Mouse (Mus musculus) embryo, embryonic 10 days (tissue): ENCODE measurements around the gene Pdzd2.

ENCODE experiments used
- DNase-seq: peaks from one replicate; pipeline ENCODE4 v3.0.0-alpha.2; 2015; ENCODE audit warnings: low spot score

Gene Pdzd2

GRCm38 (mm10) chr15:12533254-12533653 is 206.5 kb downstream of the Pdzd2 start:
- DNase-seq = no peak

DNA sequence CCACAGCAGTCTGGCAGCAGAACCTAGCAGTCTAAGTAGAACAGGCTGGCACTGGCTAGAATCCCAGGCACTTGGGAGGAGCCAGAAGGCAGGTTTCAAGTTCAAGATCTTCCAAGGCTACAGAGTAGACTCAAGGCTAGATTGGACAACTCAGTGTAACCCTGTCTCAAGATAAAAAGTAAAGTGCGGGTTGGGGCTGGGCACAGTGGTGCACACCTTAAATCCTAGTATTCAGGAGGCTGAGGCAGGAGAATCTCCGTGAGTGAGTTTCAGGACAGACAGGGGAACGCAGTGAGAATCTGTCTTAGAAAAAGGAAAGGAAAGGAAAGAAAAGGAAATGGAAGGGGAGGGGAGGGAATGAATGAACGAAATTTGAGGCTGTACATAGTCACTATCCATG is 207.2 kb downstream of the Pdzd2 start:
- DNase-seq = no peak

DNA sequence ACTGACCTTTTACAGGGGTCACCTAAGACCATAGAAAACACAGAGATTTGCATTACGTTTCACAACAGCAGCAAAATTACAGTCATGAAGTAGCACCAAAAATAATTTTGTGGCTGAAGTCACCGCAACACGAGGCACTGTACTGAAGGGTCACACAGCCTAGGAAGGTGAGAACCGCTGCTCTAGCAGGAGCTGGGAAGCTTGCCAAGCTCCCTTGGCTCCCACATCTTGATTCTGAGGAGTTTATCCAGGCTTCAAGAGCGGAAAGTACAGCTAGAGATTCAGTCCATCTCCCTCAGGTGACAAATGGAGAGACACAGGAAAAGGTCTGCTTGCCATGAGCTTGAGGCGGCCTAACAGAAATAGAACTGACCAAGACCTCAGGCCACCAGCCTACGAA is 216.9 kb downstream of the Pdzd2 start:
- no peak for DNase-seq

GRCm38 (mm10) chr15:12520292-12520691 is 219.4 kb downstream of the Pdzd2 start:
- no peak for DNase-seq

GRCm38 (mm10) chr15:12518370-12518973 is 221.3 kb downstream of the Pdzd2 start:
- DNase-seq = no peak

DNA sequence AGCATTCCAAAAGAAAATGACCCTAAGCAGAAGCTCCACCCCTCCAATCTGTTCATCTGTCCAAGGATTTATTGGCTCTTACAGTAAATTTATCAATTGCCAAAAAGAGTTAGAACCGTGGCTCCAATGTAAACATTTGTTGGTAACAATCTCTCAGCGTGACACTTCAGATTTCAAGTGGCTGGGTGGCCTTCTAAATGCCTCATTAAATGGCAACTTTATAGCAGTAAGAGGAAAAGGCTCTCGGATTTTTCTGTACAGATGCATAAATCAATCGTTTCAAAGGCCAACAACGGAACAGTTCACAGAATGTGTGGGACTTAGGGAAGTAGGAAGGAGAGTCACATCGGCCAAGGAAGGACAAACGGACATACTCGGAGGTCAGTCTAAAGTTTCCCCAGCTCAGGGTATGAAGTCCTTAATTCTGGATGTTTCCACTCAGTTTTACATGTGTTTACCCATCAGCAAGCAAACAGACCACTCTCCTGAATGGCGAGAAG is 222.4 kb downstream of the Pdzd2 start:
- no peak for DNase-seq

DNA sequence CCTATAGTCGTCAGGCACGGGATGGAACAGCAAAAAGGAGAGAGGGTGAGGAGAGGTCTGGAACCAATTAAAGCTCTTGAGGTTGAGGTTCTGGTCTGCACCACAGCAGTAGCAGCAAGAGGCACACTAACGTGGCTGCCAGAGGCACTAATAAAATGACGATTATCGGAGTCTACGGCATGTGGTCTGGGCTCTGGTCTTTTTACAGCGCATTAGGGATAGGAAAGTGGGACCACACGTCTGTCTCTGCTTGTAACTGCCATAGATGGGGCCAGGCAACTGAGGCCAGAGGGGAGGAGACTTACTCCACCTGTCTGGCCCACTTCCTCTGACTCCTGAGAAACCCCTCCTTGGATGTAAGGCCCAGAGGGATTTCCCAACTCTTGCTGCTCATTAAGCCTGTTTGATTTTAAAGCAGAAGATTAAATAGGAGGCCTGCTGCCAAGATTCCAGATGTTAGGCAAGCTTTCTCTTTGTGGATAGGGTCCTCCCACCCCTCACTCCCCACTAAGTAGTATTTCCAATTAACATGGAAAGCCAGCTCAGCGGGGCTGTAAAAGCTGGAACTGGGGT is 224.4 kb downstream of the Pdzd2 start:
- DNase-seq = no peak

DNA sequence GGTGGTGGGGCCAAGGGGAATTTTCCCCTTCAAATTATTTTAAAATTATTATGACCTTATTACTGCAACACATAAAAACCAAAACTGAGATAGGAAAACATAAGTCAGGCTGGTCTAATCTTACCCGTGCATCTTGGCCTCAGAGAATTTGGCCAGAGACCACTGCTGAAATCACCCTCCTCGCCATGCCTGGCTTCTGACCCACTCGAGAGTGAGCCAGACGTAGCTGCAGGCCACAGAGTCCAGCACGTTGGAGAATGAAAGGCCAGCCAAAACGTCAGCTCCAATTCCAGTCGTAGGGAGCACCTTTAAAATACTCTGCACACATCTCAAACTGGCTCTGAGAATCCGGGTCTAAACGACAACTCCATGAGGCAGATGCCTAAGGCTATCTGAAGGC is 226.2 kb downstream of the Pdzd2 start:
- no peak for DNase-seq

- no peak for DNase-seq
Observed at GRCm38 (mm10) chr15:12508765-12509377, 230.9 kb downstream of the Pdzd2 start.

DNA sequence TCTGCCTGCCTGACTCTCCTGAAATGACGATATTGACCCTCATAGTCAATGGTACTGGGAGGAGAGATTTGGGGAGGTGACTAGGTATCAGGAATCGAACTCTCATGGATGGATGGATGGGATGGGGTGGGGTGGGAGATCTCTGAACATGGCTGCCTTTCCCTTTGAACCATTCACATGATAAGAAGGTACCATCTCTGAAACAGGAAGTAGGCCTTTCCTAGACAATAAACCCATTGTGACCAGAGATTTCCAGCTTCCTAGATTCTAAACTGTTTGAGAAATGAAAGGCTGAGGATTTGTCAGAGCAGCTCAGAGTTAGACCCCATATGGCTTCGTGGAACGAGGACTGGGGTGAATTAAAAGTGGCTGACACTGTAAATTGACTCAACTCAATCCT is 232.2 kb downstream of the Pdzd2 start:
- no peak for DNase-seq

GRCm38 (mm10) chr15:12506514-12506913 is 233.2 kb downstream of the Pdzd2 start:
- DNase-seq = no peak

DNA sequence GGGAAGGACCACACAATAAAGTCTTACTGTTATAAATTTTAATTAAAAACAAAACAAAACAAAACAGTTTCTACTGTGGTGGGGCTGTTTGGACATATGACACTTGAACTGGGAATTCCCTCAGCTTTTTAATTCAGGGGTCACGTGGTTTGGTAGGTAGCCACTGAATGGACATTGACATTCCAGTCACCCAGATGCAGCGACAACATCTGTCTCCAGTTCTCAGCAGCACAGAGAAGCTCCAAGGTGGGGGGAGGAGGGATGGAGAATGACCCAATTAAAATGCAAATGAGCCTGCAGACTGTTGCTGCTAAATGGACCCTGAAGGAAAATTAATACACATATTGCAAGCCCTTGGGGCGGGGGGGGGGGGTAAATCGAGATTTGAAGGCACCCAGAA is 233.6 kb downstream of the Pdzd2 start:
- DNase-seq = no peak

DNA sequence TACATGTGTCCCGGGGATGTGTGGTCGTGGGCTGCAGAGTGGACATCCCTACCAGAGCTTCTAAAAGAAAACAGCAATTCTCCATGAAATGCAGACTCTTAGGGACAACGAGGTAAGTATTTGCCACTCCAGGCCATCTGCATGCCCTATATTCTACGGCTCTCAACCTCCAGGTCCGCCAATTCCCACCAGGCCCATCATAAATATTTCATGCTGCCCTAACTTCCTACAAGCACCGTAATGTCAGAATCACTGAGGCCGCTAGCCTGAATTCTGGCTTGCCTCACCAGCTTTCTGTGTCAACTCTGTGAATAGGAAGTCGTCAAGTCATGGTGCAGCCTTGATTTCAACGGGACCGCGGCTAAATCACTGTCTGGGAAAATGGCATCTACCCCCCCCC is 234.2 kb downstream of the Pdzd2 start:
- no peak for DNase-seq

DNA sequence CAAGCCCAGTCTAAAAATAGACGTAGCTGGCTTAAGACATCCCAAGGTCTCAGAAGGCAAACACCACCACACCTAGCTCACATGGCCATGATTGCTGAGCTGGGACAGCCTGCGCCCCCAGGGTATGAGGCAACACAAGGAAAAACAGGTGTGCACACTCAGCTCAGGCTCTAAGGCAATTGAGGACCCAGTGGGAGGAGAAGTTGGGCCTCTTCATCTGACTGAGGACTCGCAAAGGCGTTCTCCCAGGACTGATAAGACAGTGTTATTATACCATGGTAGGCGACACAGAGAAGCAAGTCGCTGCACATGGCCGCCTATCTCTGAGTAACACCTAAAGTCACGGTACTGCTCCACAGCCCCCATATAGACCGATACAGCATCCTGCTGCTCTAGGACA is 235.8 kb downstream of the Pdzd2 start:
- DNase-seq = no peak

- no peak for DNase-seq
Observed at GRCm38 (mm10) chr15:12501924-12502548, 237.7 kb downstream of the Pdzd2 start.

DNA sequence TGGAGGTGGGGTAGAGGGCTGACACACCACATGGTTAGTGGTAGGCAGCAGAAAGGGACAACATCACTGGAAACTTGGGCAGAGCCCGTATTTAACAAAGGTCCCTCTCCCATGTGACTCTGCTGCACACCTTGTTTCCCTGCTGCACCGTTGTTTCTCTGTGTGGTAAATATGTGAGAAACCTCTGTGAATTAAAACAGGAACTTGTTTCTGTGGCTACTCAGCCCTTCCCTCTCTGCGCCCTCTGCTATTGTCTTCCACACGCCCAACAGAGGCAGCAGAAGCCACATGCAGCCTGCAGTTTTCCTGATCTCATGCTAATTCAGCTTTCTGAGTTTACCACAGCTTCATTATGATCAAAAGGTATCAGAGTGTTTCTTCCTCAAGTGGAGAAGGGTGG is 239.1 kb downstream of the Pdzd2 start:
- DNase-seq = no peak

DNA sequence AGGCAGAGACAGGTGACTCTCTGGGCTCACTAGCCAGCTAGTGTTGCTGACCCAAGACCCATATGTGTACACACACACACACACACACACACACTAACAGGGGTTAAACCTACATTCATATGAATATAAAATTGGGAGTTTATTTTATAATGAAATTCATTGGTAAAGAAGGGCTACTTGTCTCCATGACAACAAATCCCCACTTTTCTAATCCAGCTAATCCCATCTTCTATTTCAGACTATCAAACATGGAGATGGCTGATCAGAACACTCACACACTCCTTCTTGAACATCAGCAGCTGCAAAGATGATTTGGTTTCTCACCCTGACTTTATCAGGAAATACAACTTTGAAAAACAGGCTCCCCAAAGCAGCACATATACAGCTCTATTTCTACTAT is 245.6 kb downstream of the Pdzd2 start:
- DNase-seq = no peak

DNA sequence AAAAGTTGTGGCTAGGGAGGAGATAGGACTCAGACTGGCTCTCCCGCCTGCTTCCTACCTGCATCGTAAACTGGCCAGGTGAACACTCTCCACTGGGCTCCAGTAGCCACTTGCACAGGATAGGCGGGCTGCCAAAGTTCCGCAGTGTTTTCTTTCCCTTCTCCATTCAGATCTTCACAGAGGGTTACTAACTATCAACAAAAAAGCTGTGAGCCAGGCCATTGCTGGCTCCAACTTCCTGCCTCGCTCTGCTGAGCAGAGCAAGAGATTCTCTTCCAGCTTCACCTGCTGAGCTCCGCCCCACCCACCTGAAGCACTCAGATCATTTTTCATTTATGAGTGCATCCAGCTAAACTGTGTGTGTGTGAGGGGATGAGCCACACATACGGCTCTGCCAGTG is 246.5 kb downstream of the Pdzd2 start:
- no peak for DNase-seq

- DNase-seq = no peak
Observed at GRCm38 (mm10) chr15:12490969-12491368, 248.8 kb downstream of the Pdzd2 start.

DNA sequence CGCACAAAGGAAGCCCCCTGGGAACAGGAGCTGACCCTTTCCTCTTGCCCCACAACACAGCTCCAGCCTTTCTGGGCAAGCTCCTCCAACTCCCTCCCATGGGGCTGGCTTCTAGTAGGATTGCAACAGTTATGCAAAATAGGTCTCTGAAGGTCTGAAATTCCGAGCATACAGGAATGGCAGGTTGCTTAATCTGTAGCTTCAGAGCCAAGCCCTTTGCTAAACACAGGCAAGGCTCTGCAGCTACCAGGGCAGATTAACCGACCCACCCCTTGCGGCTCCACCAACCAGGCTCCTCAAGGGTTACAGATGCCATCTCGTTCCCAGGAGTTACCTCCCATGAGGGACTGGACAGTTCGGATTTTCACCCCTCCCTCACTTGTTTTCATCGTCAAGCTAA is 249.2 kb downstream of the Pdzd2 start:
- DNase-seq = no peak

GRCm38 (mm10) chr15:12488316-12488715 is 251.4 kb downstream of the Pdzd2 start:
- no peak for DNase-seq

DNA sequence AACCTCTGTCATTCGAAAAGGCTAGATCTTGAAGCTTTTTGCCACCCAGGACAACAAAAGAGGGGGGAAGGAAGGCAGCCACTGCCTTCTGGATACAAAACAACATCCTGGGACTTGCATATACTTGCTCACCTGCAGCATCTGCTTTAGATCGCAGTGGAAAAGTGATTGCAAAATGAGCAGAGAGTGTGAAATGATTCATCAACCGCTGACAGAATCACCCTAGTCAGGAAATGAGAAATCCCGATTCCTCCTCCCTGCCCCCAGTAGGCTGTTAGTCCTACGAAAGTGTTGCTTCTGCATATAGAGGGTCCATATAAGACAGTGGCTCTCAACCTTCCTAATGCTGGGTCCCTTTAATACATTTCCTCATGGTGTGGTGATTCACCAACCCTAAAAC is 258.5 kb downstream of the Pdzd2 start:
- DNase-seq = no peak

GRCm38 (mm10) chr15:12480369-12480768 is 259.4 kb downstream of the Pdzd2 start:
- DNase-seq = peak; percentile 66
